Mouse (Mus musculus): ENCODE measurements around the gene Olfr187.
"Not testable (repeated sequence)": the region's sequence is repeated elsewhere in the genome, so short reads cannot be mapped to it uniquely, and the experiment has no call there.

The Olfr187 gene

GRCm38 (mm10) chr16:59039710-59040109 lies at the start of gene Olfr187:
Olfr187 (minus strand) TSS chr16:59039767.
- no peak for DNase-seq (ENCODE audit: low spot score in 2 of 2)

GRCm38 (mm10) chr16:59081113-59081512 lies 41.5 kb upstream of the Olfr187 start:
- DNase-seq (ENCODE audit: low spot score in 2 of 2) = not testable (repeated sequence)

- DNase-seq (ENCODE audit: low spot score in 2 of 2) = no peak
Observed at GRCm38 (mm10) chr16:59077905-59078304, 38.3 kb upstream of the Olfr187 start, which contains the start of gene Olfr190. Olfr190 (minus strand) TSS chr16:59078005.

- DNase-seq (ENCODE audit: low spot score in 2 of 2) = no peak
Observed at GRCm38 (mm10) chr16:59073520-59073919, 34.0 kb upstream of the Olfr187 start.

GRCm38 (mm10) chr16:59071755-59072154 lies 32.2 kb upstream of the Olfr187 start:
- DNase-seq (ENCODE audit: low spot score in 2 of 2) = no peak

- not testable (repeated sequence) for DNase-seq (ENCODE audit: low spot score in 2 of 2)
Observed at GRCm38 (mm10) chr16:59062411-59062810, 22.8 kb upstream of the Olfr187 start.

GRCm38 (mm10) chr16:59049286-59049685 lies 9.7 kb upstream of the Olfr187 start:
- not testable (repeated sequence) for DNase-seq (ENCODE audit: low spot score in 2 of 2)

GRCm38 (mm10) chr16:59048860-59049259 lies 9.3 kb upstream of the Olfr187 start:
- no peak for DNase-seq (ENCODE audit: low spot score in 2 of 2)

GRCm38 (mm10) chr16:59047579-59047978 lies 8.0 kb upstream of the Olfr187 start:
- DNase-seq (ENCODE audit: low spot score in 2 of 2) = no peak

- DNase-seq (ENCODE audit: low spot score in 2 of 2) = no peak
Observed at GRCm38 (mm10) chr16:59045835-59046234, 6.3 kb upstream of the Olfr187 start.

- no peak for DNase-seq (ENCODE audit: low spot score in 2 of 2)
Observed at GRCm38 (mm10) chr16:59030191-59030590, 9.4 kb downstream of the Olfr187 start, which contains the start of gene Olfr186. Olfr186 (minus strand) TSS chr16:59030291.

- DNase-seq (ENCODE audit: low spot score in 2 of 2) = no peak
Observed at GRCm38 (mm10) chr16:59013357-59014018, 26.1 kb downstream of the Olfr187 start.

- DNase-seq (ENCODE audit: low spot score in 2 of 2) = no peak
Observed at GRCm38 (mm10) chr16:59007146-59007545, 32.4 kb downstream of the Olfr187 start.

GRCm38 (mm10) chr16:58995057-58995456 lies 44.5 kb downstream of the Olfr187 start, which contains the start of gene Olfr183:
Olfr183 (plus strand) TSS chr16:58995357.
- no peak for DNase-seq (ENCODE audit: low spot score in 2 of 2)

Measured in spleen, postnatal 4 days (tissue).